Mouse (Mus musculus): ENCODE results near the gene Gm10401.

DNA sequence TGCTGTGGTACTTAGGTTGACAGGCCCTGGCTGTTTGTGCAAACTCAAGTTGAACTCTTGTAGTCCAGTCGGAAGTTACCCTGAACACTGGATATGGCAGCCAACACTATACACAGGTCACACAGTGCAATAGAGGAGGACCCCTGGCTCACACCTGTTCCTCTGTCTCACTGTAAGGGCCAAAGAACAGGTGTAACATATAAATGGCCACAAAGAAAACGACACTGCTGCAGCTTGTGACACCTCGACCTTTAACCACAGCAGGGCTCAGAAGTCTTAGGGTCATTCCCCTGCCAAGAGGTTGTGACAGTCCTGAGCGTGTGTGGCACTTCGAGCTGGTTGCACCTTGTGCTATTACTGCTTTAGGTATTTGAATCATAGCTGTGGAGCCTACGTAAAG, 2.4 kb upstream of the Gm10401 start:
- TF ChIP-seq EP300 (IDR thresholded peaks at IDR 0.05; ENCODE audit: low read depth) (no peak), CTCF (IDR thresholded peaks at IDR 0.05; ENCODE audit: low read depth) (no peak)

All from liver, postnatal 0 days (tissue).